Mouse (Mus musculus) right cerebral cortex, postnatal 36 days (tissue): ENCODE results near the gene Gtf2i.
"Not testable (repeated sequence)": the region's sequence is repeated elsewhere in the genome, so short reads cannot be mapped to it uniquely, and the experiment has no call there.

ENCODE experiments used
- DNase-seq, 2 experiments: peaks; one replicate each; pipeline ENCODE4 v3.0.0; 2022; ENCODE audit warnings: low spot score in 2 of 2, mixed read lengths in 1 of 2

Gtf2i gene

GRCm38 (mm10) chr5:134314688-134315622 is at the start of gene Gtf2i:
TSS of gene Gtf2i (minus strand) at chr5:134314760.
- DNase-seq: peak; percentile 95 to 96

GRCm38 (mm10) chr5:134359101-134359500 is 44.5 kb upstream of the Gtf2i start:
- DNase-seq: no peak

GRCm38 (mm10) chr5:134355372-134355771 is 40.8 kb upstream of the Gtf2i start:
- not testable (repeated sequence) for DNase-seq

- no peak for DNase-seq
These were observed 38.6 kb upstream of the Gtf2i start for GRCm38 (mm10) chr5:134353117-134353516.

- DNase-seq: no peak
These were observed 38.0 kb upstream of the Gtf2i start for GRCm38 (mm10) chr5:134352527-134353001.

- peak; percentile 36 to 43 for DNase-seq
These were observed 36.1 kb upstream of the Gtf2i start for GRCm38 (mm10) chr5:134350660-134351059.

- DNase-seq: no peak
These were observed 32.5 kb upstream of the Gtf2i start for GRCm38 (mm10) chr5:134347066-134347465.

GRCm38 (mm10) chr5:134345449-134345848 is 30.9 kb upstream of the Gtf2i start:
- no peak for DNase-seq

- DNase-seq: no peak
These were observed 29.5 kb upstream of the Gtf2i start for GRCm38 (mm10) chr5:134344076-134344475.

- not testable (repeated sequence) for DNase-seq
These were observed 29.0 kb upstream of the Gtf2i start for GRCm38 (mm10) chr5:134343530-134343929.

GRCm38 (mm10) chr5:134342503-134343205 is 28.1 kb upstream of the Gtf2i start:
- DNase-seq: no peak

GRCm38 (mm10) chr5:134341721-134342120 is 27.2 kb upstream of the Gtf2i start:
- no peak for DNase-seq

GRCm38 (mm10) chr5:134341321-134341720 is 26.8 kb upstream of the Gtf2i start:
- DNase-seq: no peak

- no peak for DNase-seq
These were observed 25.6 kb upstream of the Gtf2i start for GRCm38 (mm10) chr5:134340101-134340522.

GRCm38 (mm10) chr5:134337012-134337411 is 22.5 kb upstream of the Gtf2i start:
- not testable (repeated sequence) for DNase-seq

GRCm38 (mm10) chr5:134332743-134333142 is 18.2 kb upstream of the Gtf2i start:
- no peak for DNase-seq

- DNase-seq: no peak
These were observed 15.5 kb upstream of the Gtf2i start for GRCm38 (mm10) chr5:134330082-134330481.

- no peak for DNase-seq
These were observed 14.8 kb upstream of the Gtf2i start for GRCm38 (mm10) chr5:134329311-134329710.

GRCm38 (mm10) chr5:134328482-134329001 is 14.0 kb upstream of the Gtf2i start:
- no peak for DNase-seq

- DNase-seq: no peak
These were observed 11.5 kb upstream of the Gtf2i start for GRCm38 (mm10) chr5:134325856-134326566.

GRCm38 (mm10) chr5:134323869-134324268 is 9.3 kb upstream of the Gtf2i start:
- no peak for DNase-seq

- DNase-seq: no peak
These were observed 8.8 kb upstream of the Gtf2i start for GRCm38 (mm10) chr5:134323311-134323710.
